Mouse (Mus musculus): ENCODE measurements at regions not wholly inside any gene's neighbourhood (a gene's known extent, or its start where the extent isn't known, plus 50 kb on each side); places are given as distances from the start of the nearest gene placed in this dataset.

DNA sequence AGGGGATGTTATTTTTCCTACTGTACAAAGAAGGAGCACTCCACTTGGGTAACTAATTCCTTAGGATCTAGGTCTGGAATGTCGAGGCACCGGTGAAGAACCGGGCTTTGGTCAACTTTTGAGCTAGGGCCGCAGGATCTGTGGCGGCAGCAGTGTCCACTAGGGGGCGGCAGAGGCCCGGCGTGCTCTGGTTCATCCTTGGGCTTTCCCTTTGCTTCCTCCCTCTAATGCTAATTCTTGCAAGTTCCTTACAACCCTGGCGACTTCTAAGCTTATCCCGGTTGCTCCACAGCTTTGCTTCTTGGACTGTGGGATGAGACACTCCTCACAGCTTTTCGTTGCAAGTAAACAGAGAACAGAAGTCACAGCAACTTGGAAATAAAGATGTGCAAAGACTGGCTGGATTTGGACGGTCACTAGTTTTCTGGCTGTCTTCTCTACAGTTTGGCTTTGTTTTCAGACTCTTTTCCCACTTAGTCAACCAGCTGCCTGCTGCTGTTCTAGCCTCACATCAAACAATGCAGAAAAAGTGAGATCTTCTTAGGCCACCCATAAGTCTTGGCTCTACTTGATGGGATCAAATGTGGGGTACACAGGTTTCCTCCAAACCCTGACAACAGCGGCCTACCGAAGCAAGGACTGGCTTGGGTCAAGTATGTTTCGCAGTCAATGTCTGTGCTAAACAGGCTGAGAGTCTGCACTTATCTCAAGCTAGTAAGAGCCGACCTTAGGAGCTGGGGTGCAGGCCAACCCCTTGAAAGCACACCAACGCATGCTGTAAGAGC lies 51.2 kb upstream of the Tmem72 start:
- intact Hi-C loops (cut with DNase I) = loop anchor here (5.0 kb wide), 3 partner anchors 116 to 1059 kb away; partner anchors contain the start of gene Depp1
- DNase-seq = peak; percentile 74 to 75

DNA sequence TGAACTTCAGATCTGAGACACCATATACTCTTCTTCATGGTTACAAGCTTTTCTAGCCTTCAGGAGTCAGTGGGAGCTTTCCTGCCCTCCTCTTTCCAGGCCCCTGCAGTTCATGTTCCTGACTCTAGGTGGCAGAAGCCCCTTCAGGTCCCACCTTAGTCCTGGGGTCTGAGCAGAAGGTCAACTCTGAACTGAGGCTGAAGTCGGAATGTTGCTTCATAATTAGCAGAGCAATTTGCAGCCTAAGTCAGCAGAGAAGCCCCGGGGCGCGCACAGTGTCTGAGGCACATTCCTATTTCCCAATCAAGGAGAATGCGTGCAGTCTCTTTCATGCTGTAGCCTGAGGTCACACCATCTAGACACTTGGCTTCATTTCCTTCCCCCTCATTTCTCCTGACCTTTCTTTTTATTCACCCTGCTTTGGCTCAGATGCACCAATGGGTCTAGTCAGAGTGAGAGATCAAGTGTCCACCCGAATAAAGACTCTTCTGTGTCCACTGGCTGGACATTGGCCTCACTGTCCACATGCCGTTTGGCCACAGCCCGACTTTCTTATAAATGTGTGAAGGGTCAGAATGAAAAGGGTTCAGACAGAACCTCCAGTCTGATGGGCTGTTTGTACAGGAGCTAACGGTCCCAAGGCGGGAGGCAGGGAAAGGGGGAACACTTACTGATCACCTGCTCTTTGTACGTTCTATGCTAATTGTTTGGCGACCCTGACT lies 58.4 kb upstream of the Tmem72 start:
- intact Hi-C loops (cut with DNase I) = no loop called here
- DNase-seq = no peak

DNA sequence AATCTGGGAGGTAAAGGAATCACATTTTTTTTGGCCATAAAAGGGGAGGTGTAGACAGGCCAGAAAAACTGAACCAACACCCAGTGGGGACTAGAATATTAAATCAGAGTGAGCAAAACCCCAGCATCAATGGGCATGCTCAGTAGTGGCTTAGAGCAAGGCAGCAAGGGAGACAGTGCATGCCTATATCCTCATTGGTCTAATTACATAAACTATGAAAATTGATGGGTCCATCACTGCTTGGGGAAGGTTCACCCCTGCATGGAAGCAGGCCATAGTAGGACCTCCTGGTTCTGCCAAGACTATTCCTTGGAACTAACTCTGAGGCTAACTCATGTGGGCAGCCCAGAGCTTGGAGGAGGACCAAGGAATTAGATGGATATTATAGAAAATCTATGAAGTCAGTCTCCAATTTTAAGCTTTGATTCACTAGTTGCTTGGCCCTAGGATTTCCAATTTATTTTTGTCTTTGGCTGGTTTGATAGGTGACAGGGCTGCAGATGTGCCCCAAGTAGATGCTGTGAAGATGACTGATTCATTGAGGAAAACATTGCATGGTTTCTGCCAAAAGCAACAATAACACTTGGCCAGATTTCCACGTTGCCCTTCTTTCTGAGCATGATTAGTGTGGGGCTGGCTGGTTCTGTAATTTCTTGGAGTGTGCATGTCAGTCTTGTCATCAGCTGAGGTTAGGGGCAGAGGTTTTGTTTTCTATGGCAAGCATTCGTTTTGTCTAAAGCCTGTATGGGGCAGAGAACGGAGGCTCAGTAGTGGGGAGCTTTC lies 70.0 kb upstream of the Tmem72 start:
- intact Hi-C loops (cut with DNase I) = no loop called here
- DNase-seq = no peak

- no peak for DNase-seq
- intact Hi-C loops (cut with DNase I) = no loop called here
Observed at GRCm38 (mm10) chr6:116793321-116793960, 76.7 kb upstream of the Tmem72 start.

DNA sequence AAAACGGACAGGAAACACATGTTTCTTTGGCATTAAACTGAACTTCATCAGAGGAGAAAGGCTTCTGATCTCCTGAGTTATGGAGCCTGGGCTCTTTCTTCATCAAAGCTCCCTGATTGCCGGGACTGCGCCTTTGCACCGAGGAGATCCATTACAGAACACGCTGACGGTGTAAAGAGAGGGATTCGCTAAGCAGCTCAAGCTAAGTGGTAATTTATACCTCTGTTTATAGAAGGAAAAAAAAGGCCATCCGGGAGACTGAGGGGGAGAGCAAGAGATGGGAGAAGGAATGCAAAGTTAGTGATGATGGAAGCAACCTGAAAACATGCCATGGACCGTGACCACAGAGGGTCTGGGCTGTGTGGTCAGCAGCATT lies 77.2 kb upstream of the Tmem72 start:
- no peak for DNase-seq
- intact Hi-C loops (cut with DNase I) = no loop called here

- DNase-seq = peak; percentile 16
- intact Hi-C loops (cut with DNase I) = no loop called here
Observed at GRCm38 (mm10) chr6:116821215-116821912, 104.7 kb upstream of the Tmem72 start.

GRCm38 (mm10) chr6:116822605-116823004 lies 105.9 kb upstream of the Tmem72 start:
- no peak for DNase-seq
- intact Hi-C loops (cut with DNase I) = no loop called here

DNA sequence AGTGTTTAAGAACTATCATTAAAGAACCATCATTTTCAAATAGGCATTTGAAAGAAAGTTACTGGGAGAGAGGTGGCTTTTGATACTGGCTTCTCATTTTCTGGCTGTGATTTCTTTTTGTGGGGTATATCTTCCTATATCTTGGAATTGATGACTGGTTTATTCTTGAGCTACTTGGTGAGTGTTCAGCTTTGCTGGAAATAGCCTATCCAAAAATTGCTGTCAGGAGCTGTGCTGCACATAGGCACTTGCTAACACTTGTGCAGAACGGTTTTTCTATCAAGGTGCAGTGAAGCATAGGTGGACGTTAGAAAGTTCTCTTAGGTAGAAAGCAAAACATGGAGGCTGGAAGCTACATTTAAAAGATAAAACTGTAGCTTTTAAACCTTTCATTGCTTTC lies 108.9 kb upstream of the Tmem72 start:
- no peak for DNase-seq
- intact Hi-C loops (cut with DNase I) = no loop called here

- intact Hi-C loops (cut with DNase I) = no loop called here
- peak; percentile 37 to 40 for DNase-seq
Observed at GRCm38 (mm10) chr6:116829341-116829740, 112.6 kb upstream of the Tmem72 start.

- no peak for DNase-seq
- intact Hi-C loops (cut with DNase I) = no loop called here
Observed at GRCm38 (mm10) chr6:116845990-116846862, 129.5 kb upstream of the Tmem72 start.

DNA sequence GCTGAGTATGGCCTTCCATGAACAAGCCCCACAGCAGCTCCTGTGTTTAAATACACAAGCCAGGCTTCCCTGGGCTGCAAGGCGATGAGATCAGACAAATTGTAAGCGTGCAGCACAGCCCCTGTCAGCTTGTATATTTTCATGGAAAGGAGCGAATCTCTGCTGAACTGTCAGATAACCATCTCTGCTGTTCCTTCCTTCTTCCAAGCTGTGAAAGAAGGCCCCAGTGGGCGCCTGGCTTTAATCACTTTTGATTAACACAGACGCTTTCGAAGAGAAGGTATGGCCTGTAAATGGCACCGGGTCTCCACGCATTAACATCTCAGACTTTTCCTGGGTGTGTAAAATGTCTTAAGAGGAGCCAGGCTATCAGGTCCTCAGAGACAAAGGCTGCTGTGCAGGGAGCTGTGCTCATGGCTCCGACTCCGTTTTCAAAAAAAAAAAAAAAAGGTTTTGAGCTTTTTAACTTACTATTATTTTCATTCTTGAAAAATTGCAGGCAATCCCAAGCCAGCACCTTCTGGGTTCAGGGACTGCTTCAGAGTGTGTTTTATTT lies 131.9 kb upstream of the Tmem72 start:
- DNase-seq = no peak
- intact Hi-C loops (cut with DNase I) = no loop called here

- DNase-seq = no peak
- intact Hi-C loops (cut with DNase I) = no loop called here
Observed at GRCm38 (mm10) chr6:116854029-116854428, 137.3 kb upstream of the Tmem72 start.

DNA sequence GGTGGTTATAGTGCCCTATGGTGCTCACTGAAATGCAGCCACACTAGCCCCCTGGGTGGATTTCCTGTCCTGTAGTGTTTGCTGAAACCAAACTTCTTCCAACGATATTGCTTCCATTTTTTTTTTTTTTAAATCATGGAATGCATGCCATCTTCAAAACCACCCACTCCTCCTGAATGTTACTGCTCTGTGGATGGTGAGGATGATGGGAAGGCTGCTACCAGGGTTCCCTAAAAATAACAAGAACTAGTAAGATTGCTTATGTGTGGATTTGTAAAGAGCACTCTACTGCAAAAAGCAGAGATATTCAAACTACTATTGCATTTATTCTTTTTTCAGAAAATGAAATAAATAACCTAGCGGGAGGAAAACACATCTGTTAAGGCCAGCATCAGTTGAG lies 139.4 kb upstream of the Tmem72 start:
- no peak for DNase-seq
- intact Hi-C loops (cut with DNase I) = no loop called here

DNA sequence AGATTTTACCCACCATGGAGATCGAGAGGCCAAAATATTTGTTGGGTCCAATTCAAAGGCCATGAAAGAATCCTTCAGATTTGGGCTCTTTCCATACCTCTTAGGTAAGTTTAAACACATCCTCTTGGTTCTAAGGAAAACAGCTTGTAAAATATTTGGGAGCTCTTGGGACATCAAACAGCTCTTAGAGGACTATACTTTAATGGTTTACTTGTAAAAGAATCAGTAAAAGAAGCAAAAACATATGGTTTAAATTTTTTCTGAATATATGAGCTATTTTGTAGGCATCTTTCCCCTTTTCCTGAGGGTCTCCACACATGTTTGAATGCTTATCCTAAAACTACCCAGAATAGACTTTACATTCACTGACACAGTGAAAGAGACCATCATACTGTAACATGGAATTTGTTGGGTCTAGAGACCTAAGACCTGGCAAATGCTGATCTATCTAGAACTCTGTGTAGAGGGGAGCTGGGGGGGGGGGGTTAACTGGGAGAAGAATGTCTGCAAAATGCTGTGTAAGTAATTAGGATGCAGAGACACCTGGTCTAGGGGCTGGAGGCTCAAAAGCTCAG lies 140.3 kb upstream of the Tmem72 start:
- intact Hi-C loops (cut with DNase I) = no loop called here
- no peak for DNase-seq

DNA sequence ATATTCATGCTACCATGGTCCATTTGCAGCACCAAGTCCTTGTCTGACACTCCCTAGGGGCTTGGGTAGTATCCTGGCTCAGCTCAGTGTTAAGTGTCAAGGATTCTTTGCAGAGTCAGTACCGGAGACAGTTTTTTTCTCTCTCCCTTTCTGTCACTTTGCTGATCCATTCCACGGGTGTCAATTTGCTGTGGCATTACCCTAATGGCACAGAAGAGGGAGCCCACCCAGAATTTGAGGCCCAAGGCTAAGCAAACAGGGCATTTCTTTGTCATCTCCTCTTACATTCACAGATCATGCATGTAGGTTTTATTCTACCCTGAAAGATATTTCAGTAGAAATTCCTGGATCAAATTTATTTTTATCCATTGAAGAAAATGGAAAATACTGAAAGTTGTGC lies 146.4 kb upstream of the Tmem72 start:
- no peak for DNase-seq
- intact Hi-C loops (cut with DNase I) = no loop called here

DNA sequence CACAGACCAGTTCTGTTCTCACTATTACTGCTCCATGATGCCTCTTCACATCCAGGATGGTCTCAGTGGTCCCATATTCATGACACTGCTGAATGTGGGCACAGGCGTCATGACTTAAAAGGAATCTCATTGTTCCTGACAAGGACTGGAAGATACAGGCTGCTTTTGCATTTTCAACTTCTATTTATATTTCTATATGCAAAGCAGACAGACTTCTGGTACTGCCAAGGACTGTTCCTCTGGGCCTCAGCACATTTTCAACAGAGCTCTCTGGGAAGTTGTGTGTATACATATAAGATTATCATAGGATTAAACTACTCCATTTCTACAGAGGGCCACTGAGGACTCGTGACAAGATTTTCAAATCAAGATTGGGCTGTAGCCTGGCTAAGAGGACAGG lies 146.9 kb upstream of the Tmem72 start:
- intact Hi-C loops (cut with DNase I) = no loop called here
- no peak for DNase-seq

DNA sequence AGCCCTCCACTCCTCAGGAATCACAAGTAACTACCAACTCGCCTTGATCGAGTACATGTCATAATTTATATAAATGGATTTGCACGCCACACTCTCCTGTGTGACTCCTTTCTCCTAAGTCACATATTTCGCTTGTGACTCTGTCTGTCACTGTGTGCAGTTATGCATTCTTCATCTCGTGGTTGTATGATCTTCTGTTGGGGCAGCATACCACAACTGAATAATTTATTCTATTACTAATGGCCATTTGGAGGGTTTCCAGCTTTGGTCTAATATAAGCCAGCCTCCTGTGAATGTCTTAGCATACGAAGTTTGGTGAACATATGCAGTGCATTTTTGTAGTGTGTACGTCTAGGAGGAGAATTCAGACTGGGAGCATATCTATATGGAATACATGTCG lies 176.6 kb upstream of the Tmem72 start:
- DNase-seq = no peak

DNA sequence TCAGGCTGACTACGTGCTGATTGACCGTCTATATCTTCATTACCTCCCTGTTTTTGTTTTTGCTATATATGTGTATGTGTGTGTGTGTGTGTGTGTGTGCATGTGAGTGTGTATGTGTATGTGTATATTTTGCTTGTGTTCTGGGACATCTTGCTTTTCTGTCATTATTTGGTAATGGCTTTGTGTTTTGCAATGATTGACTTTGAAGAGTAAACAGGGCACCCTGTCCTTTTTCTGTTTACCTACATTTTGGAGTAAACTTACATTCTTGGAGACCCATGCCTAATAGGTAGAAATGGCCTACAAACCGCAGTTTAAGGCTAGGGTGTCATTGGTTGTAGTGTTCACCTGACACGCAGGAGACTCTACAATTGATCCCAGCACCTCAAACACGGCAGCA lies 177.5 kb upstream of the Tmem72 start:
- no peak for DNase-seq
- intact Hi-C loops (cut with DNase I) = no loop called here

More for the DNA sequence above, 176.6 kb upstream of the Tmem72 start:
- intact Hi-C loops (cut with DNase I) = no loop called here

GRCm38 (mm10) chr6:116895114-116895513 lies 178.4 kb upstream of the Tmem72 start:
- intact Hi-C loops (cut with DNase I) = no loop called here
- DNase-seq = peak in 1 of 2 experiments; percentile 11

Data from gastrocnemius, postnatal 36 days (tissue).